Mouse (Mus musculus): ENCODE data around the gene Gcgr.

The Gcgr gene

GRCm38 (mm10) chr11:120530085-120530964 is at the start of gene Gcgr:
Gene Gcgr, plus strand, starts transcription at chr11:120530699.
- DNase-seq (ENCODE audit: low read depth in 1 of 2, low spot score in 2 of 2), result no peak

- DNase-seq (ENCODE audit: low read depth in 1 of 2, low spot score in 2 of 2), result no peak
These were observed 47.0 kb upstream of the Gcgr start for GRCm38 (mm10) chr11:120483448-120483934.

GRCm38 (mm10) chr11:120484265-120484981 is 46.1 kb upstream of the Gcgr start, which contains the start of gene Mrpl12:
Gene Mrpl12, plus strand, starts transcription at chr11:120484613.
- DNase-seq (ENCODE audit: low read depth in 1 of 2, low spot score in 2 of 2), result peak; percentile 58 to 73

GRCm38 (mm10) chr11:120485251-120485650 is 45.2 kb upstream of the Gcgr start:
- DNase-seq (ENCODE audit: low read depth in 1 of 2, low spot score in 2 of 2), result no peak

GRCm38 (mm10) chr11:120488516-120488915 is 42.0 kb upstream of the Gcgr start:
- no peak for DNase-seq (ENCODE audit: low read depth in 1 of 2, low spot score in 2 of 2)

DNA sequence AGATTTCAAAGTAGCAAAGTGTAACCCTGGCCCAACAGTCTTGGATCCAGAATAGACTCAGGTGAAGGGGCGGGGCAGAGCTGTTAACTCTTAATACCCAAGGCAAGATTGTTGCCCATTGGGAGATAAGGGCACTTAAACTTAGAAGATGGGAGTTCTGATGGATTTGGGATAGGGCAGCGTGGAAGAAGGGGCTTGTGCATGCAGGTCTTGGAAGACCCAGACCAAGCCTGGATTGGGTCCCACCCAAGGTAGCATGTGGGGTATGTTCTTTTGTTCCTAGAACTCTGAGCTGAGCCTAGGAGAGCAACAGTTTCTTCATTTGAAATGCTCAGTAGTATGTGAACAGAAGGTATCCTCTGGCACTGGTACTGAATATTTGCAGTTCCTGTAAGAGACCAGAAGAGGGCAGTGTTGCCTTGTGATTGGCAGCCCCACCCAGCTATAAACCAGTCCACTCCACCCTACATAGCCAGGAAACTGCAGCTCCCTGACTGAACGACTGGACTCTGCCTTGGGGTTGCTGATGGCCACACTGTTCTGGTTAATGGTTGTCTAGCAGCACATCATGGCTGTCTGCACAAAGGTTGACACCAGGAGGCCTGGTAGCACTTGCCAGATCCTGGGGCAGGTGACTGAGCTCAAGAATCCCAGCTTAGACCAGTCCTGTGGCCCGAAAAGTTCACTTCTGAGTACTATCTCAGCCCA is 41.3 kb upstream of the Gcgr start:
- DNase-seq (ENCODE audit: low read depth in 1 of 2, low spot score in 2 of 2), result peak; percentile 43 to 45

DNA sequence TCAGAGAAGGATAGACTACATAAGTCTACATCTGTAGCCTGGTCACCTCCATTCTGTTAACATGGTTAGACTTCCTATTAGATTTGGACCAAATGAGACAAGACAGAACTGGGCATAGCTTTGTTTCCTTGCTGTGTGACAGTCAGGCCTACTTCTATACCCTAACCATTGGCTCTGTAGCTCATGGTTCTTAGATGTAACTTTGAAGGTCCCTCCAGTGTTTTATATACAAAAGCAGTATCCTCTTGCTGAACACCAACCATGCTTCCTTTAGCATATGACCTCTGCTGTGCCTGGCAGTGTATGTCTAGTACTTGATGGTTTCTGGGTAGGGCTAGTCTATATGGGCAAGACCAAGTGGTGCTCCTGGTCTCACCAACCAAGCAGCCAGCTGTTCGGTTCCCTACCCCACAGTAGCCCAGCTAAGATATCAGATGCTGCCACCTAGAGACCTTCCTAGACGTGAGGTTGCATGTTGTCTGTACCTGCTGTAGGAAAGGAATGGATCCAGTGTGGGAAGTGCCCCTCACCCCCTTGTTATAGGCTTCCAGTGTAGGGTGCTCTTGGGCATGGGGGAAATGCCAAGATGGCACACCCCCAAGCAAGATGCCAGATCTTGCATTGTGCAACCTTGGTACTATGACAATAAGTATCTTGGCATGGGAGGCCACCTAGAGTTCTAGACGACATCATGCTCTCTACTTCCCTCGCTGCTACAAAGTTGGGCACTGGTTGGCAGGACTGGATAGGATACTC is 40.0 kb upstream of the Gcgr start:
- DNase-seq (ENCODE audit: low read depth in 1 of 2, low spot score in 2 of 2), result no peak

DNA sequence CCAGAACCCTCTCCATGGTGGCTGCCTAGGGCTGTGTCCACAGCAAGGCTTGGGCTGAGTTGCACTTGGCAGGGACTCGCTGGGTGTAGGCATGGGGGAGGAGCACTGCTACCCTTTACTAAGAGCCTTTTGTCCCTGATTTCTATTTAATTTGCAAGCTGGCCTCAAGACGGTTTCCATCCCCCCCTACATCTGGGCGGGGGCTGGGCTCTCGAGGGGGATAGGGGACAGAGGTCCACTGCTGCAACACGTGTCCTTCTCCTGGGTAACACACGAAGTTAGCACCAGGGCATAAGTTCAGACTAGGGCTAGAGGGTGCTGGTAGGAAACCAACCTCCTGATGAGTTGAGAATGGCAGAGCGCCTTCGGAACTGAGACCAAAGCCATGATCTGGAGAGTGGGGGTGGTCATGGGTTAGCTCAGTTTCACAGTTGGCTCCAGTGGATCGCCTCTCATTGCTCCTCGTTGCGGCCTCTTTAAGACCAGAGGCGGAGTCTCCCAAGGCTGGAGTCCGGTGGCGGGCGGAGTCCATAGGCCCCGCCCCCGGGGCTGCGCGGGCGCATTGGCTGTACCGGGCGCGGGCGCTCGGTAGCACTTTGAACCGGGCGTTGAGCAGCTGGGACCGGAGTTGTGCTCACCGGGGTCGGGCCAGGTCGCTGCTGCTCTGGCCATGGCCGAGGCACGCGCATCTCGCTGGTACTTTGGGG is 39.0 kb upstream of the Gcgr start, which contains the start of gene Slc25a10:
TSS of gene Slc25a10 (plus strand) at position 524 of the 707 bp plus-strand sequence.
- peak in 1 of 2 experiments; percentile 69 for DNase-seq (ENCODE audit: low read depth in 1 of 2, low spot score in 2 of 2)

DNA sequence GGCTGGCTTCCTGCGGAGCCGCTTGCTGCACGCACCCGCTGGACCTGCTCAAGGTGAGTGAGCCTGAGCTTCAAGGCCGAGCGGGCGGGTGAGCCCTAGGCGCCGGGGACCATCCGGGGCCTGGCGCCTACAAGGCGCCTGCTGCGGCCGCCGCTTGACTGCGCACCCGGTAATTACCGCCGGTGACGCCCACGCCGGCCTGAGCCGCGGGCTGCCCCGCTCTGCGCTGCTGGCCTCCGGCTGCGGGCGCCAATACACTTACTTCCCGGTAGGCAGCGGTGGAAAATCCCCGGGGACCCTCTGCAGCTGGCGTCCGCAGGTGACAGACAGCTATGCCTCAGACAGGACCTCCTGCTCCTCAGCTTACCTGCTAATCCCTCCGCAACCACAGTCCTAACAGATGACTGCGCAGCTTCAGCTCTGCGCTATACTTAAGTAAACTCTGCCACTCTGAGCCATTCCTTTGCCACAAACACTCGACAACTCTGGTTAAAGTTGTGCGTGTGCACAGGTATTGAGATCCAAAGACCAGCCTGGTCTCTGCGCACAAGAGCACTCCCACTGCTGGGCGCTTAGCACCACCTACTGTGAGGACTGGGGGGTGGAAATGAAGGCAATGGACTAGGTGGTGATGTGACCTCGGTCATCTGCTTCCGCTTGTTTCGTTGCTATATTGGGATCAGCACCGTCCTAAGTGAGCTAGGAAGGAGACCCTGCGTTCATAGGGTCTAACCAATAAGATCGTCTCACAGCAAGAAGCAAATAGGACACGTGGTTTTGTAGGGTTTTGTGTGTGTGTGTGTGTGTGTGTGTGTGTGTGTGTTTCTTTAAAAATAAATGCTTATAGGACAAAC is 38.2 kb upstream of the Gcgr start:
- no peak for DNase-seq (ENCODE audit: low read depth in 1 of 2, low spot score in 2 of 2)

DNA sequence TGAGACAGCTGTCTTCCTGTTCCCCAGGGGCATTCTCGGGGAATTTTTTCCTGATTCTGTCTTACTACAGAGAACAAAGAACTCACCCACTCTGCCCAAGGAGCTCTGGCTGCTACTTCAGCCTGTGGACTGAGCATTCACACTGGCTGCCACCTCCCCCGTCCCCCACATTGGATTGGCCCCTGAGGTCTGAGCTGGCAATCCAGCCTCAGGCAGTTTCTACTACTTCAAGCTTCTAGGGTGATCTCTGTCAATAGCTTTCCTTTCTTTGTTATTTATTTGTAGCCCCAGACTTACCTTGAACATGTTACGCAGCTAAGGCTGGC is 37.7 kb upstream of the Gcgr start:
- DNase-seq (ENCODE audit: low read depth in 1 of 2, low spot score in 2 of 2), result no peak

- no peak for DNase-seq (ENCODE audit: low read depth in 1 of 2, low spot score in 2 of 2)
These were observed 37.1 kb upstream of the Gcgr start for GRCm38 (mm10) chr11:120493351-120493750.

DNA sequence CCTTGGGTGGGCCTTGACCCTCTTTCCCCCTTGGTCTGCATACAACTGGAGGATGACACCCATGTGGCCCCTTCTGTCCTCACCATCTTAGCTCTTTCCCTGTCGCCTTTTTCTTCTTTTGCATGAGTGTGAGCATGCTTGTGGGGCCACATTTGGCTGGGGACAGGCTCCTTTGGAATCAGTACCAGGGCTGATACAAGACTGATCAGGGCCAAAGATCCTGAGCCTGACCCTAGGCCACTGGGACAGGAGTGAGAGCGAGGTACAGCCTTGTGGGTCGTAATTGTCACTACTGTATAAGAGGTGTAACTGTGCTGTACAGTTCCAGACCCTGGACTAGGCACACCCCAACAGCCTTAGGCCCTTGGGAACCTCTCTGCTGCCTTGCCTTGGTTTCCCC is 36.6 kb upstream of the Gcgr start:
- no peak for DNase-seq (ENCODE audit: low read depth in 1 of 2, low spot score in 2 of 2)

GRCm38 (mm10) chr11:120497436-120497835 is 33.1 kb upstream of the Gcgr start:
- no peak for DNase-seq (ENCODE audit: low read depth in 1 of 2, low spot score in 2 of 2)

GRCm38 (mm10) chr11:120498226-120498625 is 32.3 kb upstream of the Gcgr start:
- DNase-seq (ENCODE audit: low read depth in 1 of 2, low spot score in 2 of 2), result no peak

GRCm38 (mm10) chr11:120498891-120499290 is 31.6 kb upstream of the Gcgr start:
- no peak for DNase-seq (ENCODE audit: low read depth in 1 of 2, low spot score in 2 of 2)

DNA sequence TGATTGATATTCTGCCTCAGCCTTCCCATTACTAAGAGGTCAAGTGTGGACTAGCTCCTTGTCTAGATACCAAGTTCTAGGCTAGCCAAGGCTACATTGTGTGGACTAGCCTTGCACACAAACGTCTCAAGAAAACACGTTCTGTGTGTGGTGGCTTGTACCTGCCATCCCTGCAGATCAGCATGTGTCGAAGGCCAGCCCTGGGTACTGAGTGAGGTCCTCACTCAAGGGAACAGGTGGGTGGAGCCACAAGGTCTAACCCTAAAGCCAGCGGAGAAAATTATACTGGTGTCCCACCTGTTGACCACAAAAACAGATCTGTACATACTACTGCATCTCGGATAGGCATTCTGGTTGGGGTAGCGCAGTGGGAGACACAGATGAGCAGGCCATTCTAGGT is 30.6 kb upstream of the Gcgr start:
- DNase-seq (ENCODE audit: low read depth in 1 of 2, low spot score in 2 of 2), result no peak

- no peak for DNase-seq (ENCODE audit: low read depth in 1 of 2, low spot score in 2 of 2)
These were observed 30.1 kb upstream of the Gcgr start for GRCm38 (mm10) chr11:120500357-120500756.

GRCm38 (mm10) chr11:120501018-120501417 is 29.5 kb upstream of the Gcgr start:
- DNase-seq (ENCODE audit: low read depth in 1 of 2, low spot score in 2 of 2), result no peak

DNA sequence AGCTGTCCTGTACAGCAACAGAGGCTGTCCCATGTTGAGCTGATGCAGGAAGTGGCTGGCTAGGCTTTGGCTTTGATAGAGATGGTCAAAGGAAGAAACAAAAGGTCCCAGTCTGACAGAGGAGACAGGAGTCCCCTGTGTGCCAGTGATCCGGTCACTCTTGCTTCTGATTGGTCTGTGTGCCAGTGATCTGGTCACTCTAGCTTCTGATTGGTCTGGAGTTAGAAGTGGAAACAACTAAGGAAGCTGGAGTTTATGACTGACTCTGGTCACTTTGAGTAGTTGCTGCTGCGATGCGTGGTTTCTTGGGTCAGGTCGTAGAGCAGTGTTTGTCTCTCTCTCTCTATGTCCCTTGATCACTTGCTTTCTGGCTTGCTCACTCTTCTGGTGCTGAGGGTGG is 28.8 kb upstream of the Gcgr start:
- DNase-seq (ENCODE audit: low read depth in 1 of 2, low spot score in 2 of 2), result no peak

Measured in monocyte, adult 2 months (primary cell).